Mouse (Mus musculus) myocyte (in vitro differentiated cells): ENCODE results near the gene Cers4. TPM values are rescaled to one million over a fixed set of nuclear protein-coding genes. Genes with fewer than 3 reads are reported as not detected.

ENCODE experiments used
- H3K27me3 ChIP-seq: one replicate; pipeline ENCODE4 v1.6.1; 2011; ENCODE audit not compliant: control insufficient read depth, insufficient read depth, insufficient read length
- H3K36me3 ChIP-seq: one replicate; pipeline ENCODE4 v1.6.1; 2011; ENCODE audit not compliant: control insufficient read depth, insufficient read depth
- H3K4me2 ChIP-seq: one replicate; pipeline ENCODE4 v1.6.1; 2011; ENCODE audit warnings: low read depth, control low read depth
- H3K4me3 ChIP-seq: one replicate; pipeline ENCODE4 v1.5.1; 2011; ENCODE audit warnings: mild to moderate bottlenecking, control low read depth, moderate library complexity
- H3K79me2 ChIP-seq: one replicate; pipeline ENCODE4 v1.6.1; 2011; ENCODE audit not compliant: control insufficient read depth, insufficient read depth
- H3ac ChIP-seq: one replicate; pipeline ENCODE4 v1.6.1; 2011; ENCODE audit not compliant: control insufficient read depth, insufficient read length
- CEBPB ChIP-seq: IDR thresholded peaks from 2 replicates; pipeline ENCODE4 v1.6.1; 2011; ENCODE audit warnings: mild to moderate bottlenecking, moderate library complexity; ENCODE audit not compliant: poor library complexity, insufficient read depth, severe bottlenecking
- E2F4 ChIP-seq: IDR thresholded peaks from one replicate; pipeline ENCODE4 v1.6.1; 2011; ENCODE audit warnings: mild to moderate bottlenecking, control low read depth, moderate library complexity; ENCODE audit not compliant: insufficient read depth
- MAX ChIP-seq: IDR thresholded peaks from one replicate; pipeline ENCODE4 v1.6.1; 2011; ENCODE audit warnings: low read depth, mild to moderate bottlenecking, control low read depth
- MYOD1 ChIP-seq, 3 experiments: IDR thresholded peaks; one replicate each; pipeline ENCODE4 v1.6.1; 2011; ENCODE audit warnings: control low read depth in 2 of 3, low read depth in 2 of 3, mild to moderate bottlenecking in 2 of 3, moderate library complexity in 1 of 3; ENCODE audit not compliant: insufficient read length in 2 of 3, control insufficient read depth in 1 of 3
- MYOG ChIP-seq, 3 experiments: IDR thresholded peaks; one replicate each; pipeline ENCODE4 v1.6.1; 2011; ENCODE audit warnings: control low read depth in 2 of 3, low read depth in 2 of 3, mild to moderate bottlenecking in 2 of 3; ENCODE audit not compliant: insufficient read length in 2 of 3, control insufficient read depth in 1 of 3, insufficient read depth in 1 of 3
- POLR2A ChIP-seq: IDR thresholded peaks from one replicate; pipeline ENCODE4 v1.6.1; 2011; ENCODE audit warnings: low read depth, mild to moderate bottlenecking, control low read depth, moderate library complexity; ENCODE audit not compliant: insufficient read length
- POLR2AphosphoS2 ChIP-seq: IDR thresholded peaks from one replicate; pipeline ENCODE4 v1.6.1; 2011; ENCODE audit warnings: low read depth, control low read depth; ENCODE audit not compliant: insufficient read length
- REST ChIP-seq: IDR thresholded peaks from one replicate; pipeline ENCODE4 v1.6.1; 2011; ENCODE audit warnings: mild to moderate bottlenecking, control low read depth, moderate library complexity; ENCODE audit not compliant: insufficient read depth, insufficient read length
- SRF ChIP-seq: IDR thresholded peaks from one replicate; pipeline ENCODE4 v1.6.1; 2011; ENCODE audit warnings: low read depth; ENCODE audit not compliant: control insufficient read depth, insufficient read length
- TCF12 ChIP-seq: IDR thresholded peaks from one replicate; pipeline ENCODE4 v1.6.1; 2011; ENCODE audit warnings: mild to moderate bottlenecking, control low read depth; ENCODE audit not compliant: poor library complexity, insufficient read depth, severe bottlenecking
- TCF3 ChIP-seq: IDR thresholded peaks from one replicate; pipeline ENCODE4 v1.6.1; 2011; ENCODE audit warnings: low read depth, control low read depth; ENCODE audit not compliant: insufficient read length
- USF1 ChIP-seq: IDR thresholded peaks from one replicate; pipeline ENCODE4 v1.6.1; 2011; ENCODE audit warnings: low read depth, mild to moderate bottlenecking, control low read depth, moderate library complexity
- polyA plus RNA-seq: library from polyadenylated mRNA; unstranded; fragments of >200 nt; fragmentation: generic; extraction: Trizol; gene quantifications from one replicate; pipeline ENCODE4 v1.2.1, GENCODE M21; 2012; ENCODE audit warnings: missing spikeins

Cers4 gene
- polyA plus RNA-seq, 1 experiment: 0.07 TPM

DNA sequence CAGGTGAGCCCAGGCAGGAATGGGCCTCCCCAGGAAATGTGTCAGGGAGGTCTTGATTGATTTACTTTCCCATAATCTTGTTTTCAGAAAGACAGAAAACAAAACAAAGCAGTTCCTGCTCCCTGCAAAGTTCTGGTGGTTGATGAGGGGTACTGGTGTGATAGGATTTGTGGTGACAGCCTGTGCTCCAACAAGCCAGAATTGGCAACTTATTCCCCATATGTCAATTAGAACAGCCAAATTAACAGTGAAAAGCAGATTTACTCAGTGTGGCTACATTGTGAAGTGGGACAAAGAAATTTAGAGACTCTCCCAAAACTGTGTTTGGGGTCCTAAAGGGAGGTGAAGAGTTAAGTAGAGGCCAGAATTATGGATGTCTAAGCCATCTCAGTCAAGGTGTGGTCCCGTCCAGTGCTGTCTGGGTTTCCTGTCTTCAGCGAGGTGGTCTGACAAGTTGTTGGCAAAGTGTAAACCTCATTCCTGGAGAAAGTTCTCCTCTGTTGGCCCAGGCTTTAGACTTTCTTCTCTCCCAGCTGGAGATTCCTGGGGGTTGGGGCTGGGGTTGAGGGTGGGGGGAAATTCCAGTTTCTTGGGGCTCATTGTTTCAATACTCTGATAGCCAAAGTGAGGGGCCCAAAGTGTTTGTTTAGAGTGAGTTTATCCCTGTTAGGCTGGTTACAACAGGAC is 18.7 kb downstream of the Cers4 start:
- TF ChIP-seq MYOG (IDR thresholded peaks at IDR 0.05; ENCODE audit: control insufficient read depth in 1 of 3, insufficient read depth in 1 of 3, insufficient read length in 2 of 3, low read depth in 2 of 3) (no peak), E2F4 (no peak), TCF12 (no peak), POLR2A (no peak), POLR2AphosphoS2 (no peak), TCF3 (no peak), MYOD1 (IDR thresholded peaks at IDR 0.05; ENCODE audit: control insufficient read depth in 1 of 3, insufficient read length in 2 of 3, low read depth in 2 of 3) (no peak), MAX (no peak), REST (no peak), SRF (no peak), CEBPB (no peak), USF1 (no peak)
- H3K27me3 ChIP-seq: no peaks in the 10 kb centered on the region

DNA sequence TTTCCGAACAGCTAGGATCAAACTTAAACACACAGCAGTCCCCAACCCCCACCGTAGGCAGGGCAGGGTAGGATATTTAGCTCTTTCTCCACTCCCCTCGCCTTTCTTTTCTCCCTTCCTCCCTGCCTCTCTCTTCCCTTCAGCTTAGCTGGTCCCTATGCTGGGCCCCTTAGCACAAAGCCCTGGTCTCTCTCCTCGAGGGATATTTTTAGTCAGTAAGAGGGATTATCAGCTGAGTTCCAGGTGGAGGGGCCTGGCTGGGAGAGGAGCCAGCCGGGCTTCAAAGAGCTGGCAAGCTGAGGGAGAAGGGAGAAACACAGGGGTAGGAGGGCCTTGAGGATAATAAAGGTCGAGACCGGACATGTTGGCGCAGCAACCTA is 19.3 kb downstream of the Cers4 start:
- Histone ChIP-seq H3K79me2 (no peaks in the 10 kb centered on the region), H3K4me3 (no peak overlapping the region), H3K4me2 (no peak overlapping the region), H3K27me3 (no peaks in the 10 kb centered on the region), H3K36me3 (no peaks in the 10 kb centered on the region), H3ac (no peak overlapping the region)
- TF ChIP-seq POLR2A (no peak), CEBPB (no peak), USF1 (no peak), E2F4 (no peak), TCF12 (no peak), TCF3 (no peak), POLR2AphosphoS2 (no peak), MYOD1 (IDR thresholded peaks at IDR 0.05; ENCODE audit: control insufficient read depth in 1 of 3, insufficient read length in 2 of 3, low read depth in 2 of 3) (no peak), MAX (no peak), REST (no peak), MYOG (IDR thresholded peaks at IDR 0.05; ENCODE audit: control insufficient read depth in 1 of 3, insufficient read depth in 1 of 3, insufficient read length in 2 of 3, low read depth in 2 of 3) (no peak), SRF (no peak)

More for the DNA sequence above, 18.7 kb downstream of the Cers4 start:
- Histone ChIP-seq H3K4me2 (no peak overlapping the region), H3K36me3 (no peaks in the 10 kb centered on the region), H3ac (no peak overlapping the region), H3K79me2 (no peaks in the 10 kb centered on the region), H3K4me3 (no peak overlapping the region)

DNA sequence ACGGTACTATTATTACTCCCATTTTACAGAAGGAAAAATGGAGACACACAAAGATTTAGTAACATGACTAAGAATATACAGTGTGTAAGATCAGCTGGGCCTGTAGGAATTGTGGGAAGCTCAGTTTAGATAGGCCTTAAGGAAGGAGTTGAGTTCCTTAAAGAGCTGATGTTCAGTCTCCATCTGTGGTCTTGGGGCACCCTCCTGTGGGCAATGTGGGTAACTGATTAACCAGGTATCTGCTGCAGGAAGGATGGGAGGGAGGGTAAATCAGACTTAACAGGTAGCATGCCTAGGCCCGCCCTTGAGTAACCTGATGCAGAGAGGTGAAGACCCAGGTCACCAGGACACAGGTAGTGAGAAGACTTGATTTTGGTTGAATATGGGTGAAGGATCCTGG is 23.3 kb downstream of the Cers4 start:
- no peaks in the 10 kb centered on the region for H3K27me3 ChIP-seq
- H3K4me2 ChIP-seq: no peak overlapping the region
- H3K36me3 ChIP-seq: no peaks in the 10 kb centered on the region
- H3ac ChIP-seq: no peak overlapping the region
- TF ChIP-seq USF1: no peak
- no peak for TF ChIP-seq TCF12
- TF ChIP-seq MYOG (IDR thresholded peaks at IDR 0.05; ENCODE audit: control insufficient read depth in 1 of 3, insufficient read depth in 1 of 3, insufficient read length in 2 of 3, low read depth in 2 of 3): no peak
- TF ChIP-seq CEBPB: no peak
- no peak for TF ChIP-seq SRF
- TF ChIP-seq MYOD1 (IDR thresholded peaks at IDR 0.05; ENCODE audit: control insufficient read depth in 1 of 3, insufficient read length in 2 of 3, low read depth in 2 of 3): no peak
- no peak for TF ChIP-seq REST
- H3K79me2 ChIP-seq: no peaks in the 10 kb centered on the region
- H3K4me3 ChIP-seq: no peak overlapping the region

- no peak for TF ChIP-seq TCF3
- TF ChIP-seq CEBPB: no peak
- no peak for TF ChIP-seq E2F4
- no peak for TF ChIP-seq TCF12
- TF ChIP-seq MYOD1 (IDR thresholded peaks at IDR 0.05; ENCODE audit: control insufficient read depth in 1 of 3, insufficient read length in 2 of 3, low read depth in 2 of 3): no peak
- TF ChIP-seq MAX: no peak
- no peak for TF ChIP-seq MYOG (IDR thresholded peaks at IDR 0.05; ENCODE audit: control insufficient read depth in 1 of 3, insufficient read depth in 1 of 3, insufficient read length in 2 of 3, low read depth in 2 of 3)
- no peak for TF ChIP-seq POLR2A
- TF ChIP-seq USF1: no peak
- no peak for TF ChIP-seq REST
- TF ChIP-seq SRF: no peak
- no peak for TF ChIP-seq POLR2AphosphoS2
- H3K79me2 ChIP-seq: no peaks in the 10 kb centered on the region
- H3K36me3 ChIP-seq: no peaks in the 10 kb centered on the region
- no peak overlapping the region for H3ac ChIP-seq
- no peak overlapping the region for H3K4me2 ChIP-seq
- H3K4me3 ChIP-seq: no peak overlapping the region
- no peaks in the 10 kb centered on the region for H3K27me3 ChIP-seq
Measured at GRCm38 (mm10) chr8:4521472-4521871, 28.6 kb downstream of the Cers4 start.
